Mouse (Mus musculus) liver, postnatal 0 days (tissue): Measurements from ENCODE around the gene Gm47791.

Source experiments
- CTCF ChIP-seq: sonication (generic); IDR thresholded peaks from 2 replicates; pipeline ENCODE4 v1.5.1; 2016; ENCODE audit warnings: antibody characterized with exemption, low read depth
- EP300 ChIP-seq: IDR thresholded peaks from 2 replicates; pipeline ENCODE4 v1.6.1; 2016; ENCODE audit warnings: antibody characterized with exemption, low read depth, mild to moderate bottlenecking

DNA sequence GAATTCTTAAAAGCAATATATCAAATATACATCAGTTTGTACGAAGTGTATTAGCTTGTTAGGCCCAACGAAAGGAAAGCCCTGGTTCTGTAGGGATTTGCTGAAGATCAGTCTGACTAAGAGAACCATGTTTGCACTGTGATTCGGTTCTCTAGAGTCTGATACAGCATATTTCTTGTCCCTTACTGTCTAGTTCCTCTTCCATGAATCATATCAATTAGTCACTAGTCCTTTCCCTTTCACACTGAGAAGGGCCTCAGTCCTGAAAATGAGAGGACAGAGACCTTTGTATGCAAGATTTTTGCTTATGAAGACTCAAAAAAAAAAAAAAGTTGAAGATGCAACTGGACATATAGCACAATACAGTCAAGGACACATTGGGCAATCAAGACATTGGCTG is 22.1 kb upstream of the Gm47791 start:
- TF ChIP-seq CTCF: no peak
- TF ChIP-seq EP300: no peak
